Mouse (Mus musculus) kidney, adult 2 months (tissue): ENCODE results near the gene Gm28043.

Source experiments
- CTCF ChIP-seq: fragments of 200-500 bp; conservative IDR thresholded peaks from 2 replicates; pipeline ENCODE4 v1.5.1; 2011; ENCODE audit warnings: low read depth, mild to moderate bottlenecking, control low read depth, low read length, moderate library complexity, mixed read lengths; ENCODE audit not compliant: insufficient read depth, insufficient read length
- POLR2A ChIP-seq: fragments of 200-500 bp; IDR thresholded peaks from one replicate; pipeline ENCODE4 v1.6.1; 2011; ENCODE audit warnings: low read depth, low read length, control low read depth

- TF ChIP-seq POLR2A (no peak), CTCF (no peak)
Observed at GRCm38 (mm10) chr17:29747466-29747865, 132.8 kb downstream of the Gm28043 start.
